Mouse (Mus musculus): Measurements from ENCODE around the gene Cops9.

DNA sequence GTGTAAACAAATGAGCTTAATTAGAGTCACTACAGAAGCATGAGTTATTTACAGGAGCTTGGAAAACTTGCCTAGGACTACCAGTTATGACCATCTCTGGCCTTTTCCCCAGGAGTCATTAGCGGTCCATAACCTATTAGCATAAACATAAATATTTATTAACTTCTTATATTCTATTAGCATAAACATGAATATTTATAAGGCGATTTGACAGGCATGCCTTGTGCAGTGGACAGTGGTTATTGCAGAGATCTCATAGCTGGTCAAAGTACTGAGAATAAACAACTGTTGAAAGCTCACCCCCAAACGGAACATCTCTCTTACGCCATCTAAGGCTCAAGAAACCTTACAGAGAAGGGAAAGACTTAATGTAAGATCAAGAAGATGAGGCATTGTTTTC, 28.6 kb downstream of the Cops9 start:
- TF ChIP-seq POLR2A (IDR thresholded peaks at IDR 0.05; ENCODE audit: low read depth, low read length) (no peak), CTCF (IDR thresholded peaks at IDR 0.05; ENCODE audit: extremely low read depth, insufficient read length, insufficient replicate concordance, low read depth, low read length) (no peak)
